Mouse (Mus musculus): ENCODE measurements around the gene Cadm4. TPM values are rescaled to one million over a fixed set of nuclear protein-coding genes. Genes with fewer than 3 reads are reported as not detected.
"Not testable (repeated sequence)": the region's sequence is repeated elsewhere in the genome, so short reads cannot be mapped to it uniquely, and the experiment has no call there.

Gene Cadm4
- polyA plus RNA-seq, 1 experiment from 2014 or later, result 71.3 TPM

- H3K27me3 ChIP-seq; H3K36me3 ChIP-seq; H3K9me3 ChIP-seq; ATAC-seq (ENCODE audit: low read depth): not testable (repeated sequence)
- peak overlapping the region; percentile 86; the same call in 1 of the 2 replicates for H3K27ac ChIP-seq (replicated peaks)
- peaks cover 77% of the 10 kb centered on the region for H3K4me1 ChIP-seq (replicated peaks)
- peak overlapping the region; percentile 96 for H3K9ac ChIP-seq
- H3K4me3 ChIP-seq, result peak overlapping the region; percentile 76
- WGBS, result 49% methylated on average over 6 of the region's 6 CpGs
- H3K4me2 ChIP-seq, result peak overlapping the region; percentile 86
Measured at GRCm38 (mm10) chr7:24483291-24483690, 1.5 kb downstream of the Cadm4 start.

DNA sequence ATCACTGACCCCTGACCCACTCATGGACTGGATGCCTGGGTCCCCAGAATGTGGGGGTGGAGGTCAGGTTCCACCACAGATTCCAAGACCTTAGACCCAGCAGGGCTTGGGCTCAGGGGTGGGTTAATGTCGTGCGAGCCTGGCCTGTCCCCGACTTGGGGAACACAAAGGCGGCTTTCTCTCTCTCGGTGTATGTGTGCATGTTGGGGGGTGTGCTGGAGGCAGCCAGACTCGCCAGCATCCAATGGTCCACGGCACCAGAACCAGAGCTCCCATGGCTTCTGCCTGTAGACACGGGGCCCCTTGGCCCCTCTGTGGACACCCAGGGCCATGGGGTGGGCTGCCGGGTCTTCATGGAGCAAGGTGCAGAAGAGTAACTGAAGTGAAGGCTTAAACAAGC is 3.7 kb downstream of the Cadm4 start:
- H3K36me3 ChIP-seq, result 0 out of 2 replicates have a peak, but pooled peaks cover 11% of the 10 kb centered on the region
- H3K27ac ChIP-seq (replicated peaks), result peak overlapping the region; percentile 81
- H3K27me3 ChIP-seq, result no peaks in the 10 kb centered on the region
- WGBS, result 77% methylated on average over 9 of the region's 9 CpGs
- H3K9ac ChIP-seq, result peak overlapping the region; percentile 71
- H3K4me2 ChIP-seq, result peak overlapping the region; percentile 86
- peak overlapping the region; percentile 29 for H3K4me3 ChIP-seq
- H3K4me1 ChIP-seq (replicated peaks), result peaks cover 66% of the 10 kb centered on the region
- H3K9me3 ChIP-seq, result no peaks in the 10 kb centered on the region
- no peak for ATAC-seq (ENCODE audit: low read depth)

GRCm38 (mm10) chr7:24486654-24487130 is 4.9 kb downstream of the Cadm4 start:
- Histone ChIP-seq H3K9me3 (no peaks in the 10 kb centered on the region), H3K4me1 (replicated peaks) (peaks cover 58% of the 10 kb centered on the region), H3K4me2 (peak overlapping the region; percentile 86), H3K4me3 (peak overlapping the region; percentile 29), H3K27me3 (no peaks in the 10 kb centered on the region), H3K9ac (peak overlapping the region; percentile 71), H3K27ac (replicated peaks) (peak overlapping the region; percentile 81), H3K36me3 (0 out of 2 replicates have a peak, but pooled peaks cover 16% of the 10 kb centered on the region)
- WGBS, result 33% methylated on average over 9 of the region's 9 CpGs
- ATAC-seq (ENCODE audit: low read depth), result peak; percentile 45

DNA sequence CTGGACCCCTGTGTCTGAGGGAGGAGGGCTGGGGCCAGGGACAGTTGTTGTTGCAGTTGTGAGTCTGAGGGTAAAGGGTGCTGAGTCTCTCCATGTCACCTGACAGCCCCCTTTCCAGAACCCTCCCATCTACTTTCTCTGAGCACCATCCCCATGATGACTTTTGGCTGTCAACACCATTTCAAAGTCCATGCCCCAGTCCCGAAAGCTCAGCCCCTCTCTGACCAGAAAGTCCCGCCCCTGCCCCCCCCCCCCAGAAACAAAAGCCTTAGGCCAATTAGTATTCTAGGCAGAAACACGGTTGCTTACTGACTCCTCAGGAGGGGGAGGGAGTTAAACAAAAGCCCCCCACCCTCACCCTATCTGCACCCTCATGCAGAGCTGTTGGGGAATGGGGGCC is 5.6 kb downstream of the Cadm4 start:
- no peaks in the 10 kb centered on the region for H3K9me3 ChIP-seq
- peak overlapping the region; percentile 86 for H3K4me2 ChIP-seq
- peaks cover 23% of the 10 kb centered on the region for H3K36me3 ChIP-seq
- H3K27ac ChIP-seq (replicated peaks), result peak overlapping the region; percentile 81
- peak; percentile 9; the same call in 1 of the 2 replicates for ATAC-seq (ENCODE audit: low read depth)
- WGBS, result 31% methylated on average over 3 of the region's 3 CpGs
- H3K9ac ChIP-seq, result peak overlapping the region; percentile 71
- peaks cover 58% of the 10 kb centered on the region for H3K4me1 ChIP-seq (replicated peaks)
- peak overlapping the region; percentile 29; the same call in 1 of the 2 replicates for H3K4me3 ChIP-seq
- H3K27me3 ChIP-seq, result no peaks in the 10 kb centered on the region

DNA sequence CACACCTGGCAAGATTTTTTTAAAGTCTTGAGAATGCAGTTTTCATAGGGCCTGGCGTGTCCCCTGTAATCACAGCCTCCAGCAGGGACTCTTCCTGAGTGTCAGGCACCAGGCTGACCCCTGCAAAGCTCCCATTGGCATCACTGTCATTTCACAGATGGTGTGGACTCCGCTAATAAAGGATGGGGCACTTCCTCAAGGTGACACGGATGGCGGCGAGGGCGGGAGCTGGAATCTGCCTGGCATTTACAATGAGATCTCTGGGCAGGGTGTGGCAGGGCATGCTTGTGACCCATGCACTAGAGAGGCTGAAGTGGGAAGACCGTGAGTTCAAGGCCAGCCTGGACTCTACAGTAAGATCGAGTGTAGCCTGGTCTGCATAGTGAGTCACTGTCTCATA is 6.5 kb downstream of the Cadm4 start:
- Histone ChIP-seq H3K9ac (no peak overlapping the region), H3K27ac (replicated peaks) (no peak overlapping the region), H3K9me3 (no peaks in the 10 kb centered on the region), H3K36me3 (peaks cover 25% of the 10 kb centered on the region), H3K4me1 (replicated peaks) (peaks cover 51% of the 10 kb centered on the region), H3K27me3 (no peaks in the 10 kb centered on the region), H3K4me2 (no peak overlapping the region), H3K4me3 (no peak overlapping the region)
- 86% methylated on average over 8 of the region's 8 CpGs for WGBS
- ATAC-seq (ENCODE audit: low read depth), result no peak

- Histone ChIP-seq H3K4me2 (peak overlapping the region; percentile 35), H3K9ac (0 out of 2 replicates have a peak overlapping the region, but pooled peaks have one; percentile 19), H3K27me3 (peaks cover 10% of the 10 kb centered on the region; the same call in 1 of the 2 replicates), H3K27ac (replicated peaks) (no peak overlapping the region), H3K9me3 (no peaks in the 10 kb centered on the region), H3K36me3 (peaks cover 58% of the 10 kb centered on the region), H3K4me1 (replicated peaks) (peaks cover 26% of the 10 kb centered on the region), H3K4me3 (0 out of 2 replicates have a peak overlapping the region, but pooled peaks have one; percentile 9)
- WGBS, result 20% methylated on average over 43 of the region's 43 CpGs
- ATAC-seq (ENCODE audit: low read depth), result no peak
Measured at GRCm38 (mm10) chr7:24499856-24500577, 18.2 kb downstream of the Cadm4 start.

DNA sequence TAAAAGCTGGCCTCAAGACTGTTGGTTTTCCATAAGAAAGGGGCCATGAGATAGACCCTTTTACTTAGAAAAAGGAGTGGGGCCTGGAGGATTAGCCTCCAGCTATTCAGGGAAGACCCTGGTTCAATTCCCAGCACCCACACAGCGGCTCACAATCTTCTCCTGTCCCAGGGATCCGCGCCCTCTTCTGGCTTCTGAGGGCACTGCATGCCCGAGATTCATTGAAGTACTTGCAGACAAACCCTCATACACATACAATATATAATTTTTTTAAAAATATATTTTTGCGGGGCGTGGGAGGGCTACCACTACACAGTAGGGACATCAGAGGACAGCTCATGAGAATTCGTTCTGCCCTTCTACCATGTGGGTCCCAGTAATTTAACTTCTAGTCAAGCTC is 19.1 kb downstream of the Cadm4 start:
- Histone ChIP-seq H3K4me3 (no peak overlapping the region), H3K27ac (replicated peaks) (no peak overlapping the region), H3K9ac (no peak overlapping the region), H3K9me3 (no peaks in the 10 kb centered on the region), H3K4me1 (replicated peaks) (peaks cover 35% of the 10 kb centered on the region), H3K36me3 (peaks cover 57% of the 10 kb centered on the region), H3K4me2 (no peak overlapping the region), H3K27me3 (peaks cover 10% of the 10 kb centered on the region; the same call in 1 of the 2 replicates)
- no peak for ATAC-seq (ENCODE audit: low read depth)
- WGBS, result 35% methylated on average over 7 of the region's 7 CpGs

DNA sequence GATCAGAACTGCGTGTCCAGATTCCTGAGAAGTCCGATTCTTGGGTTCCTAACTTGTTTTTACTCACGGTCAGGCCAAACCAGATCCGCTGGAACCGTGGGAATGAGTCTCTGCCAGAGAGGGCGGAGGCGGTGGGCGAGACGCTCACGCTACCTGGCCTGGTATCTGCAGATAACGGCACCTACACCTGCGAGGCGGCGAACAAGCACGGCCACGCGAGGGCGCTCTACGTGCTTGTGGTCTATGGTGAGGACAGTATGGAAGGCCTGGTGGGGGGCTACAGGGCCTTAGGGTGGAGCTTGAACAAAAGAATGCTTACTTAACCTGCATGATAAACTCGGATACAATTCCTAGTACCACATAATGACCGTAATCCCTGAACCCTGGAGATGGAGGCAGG is 19.7 kb downstream of the Cadm4 start:
- H3K9ac ChIP-seq, result no peak overlapping the region
- H3K4me3 ChIP-seq, result no peak overlapping the region
- WGBS, result 59% methylated on average over 21 of the region's 21 CpGs
- no peaks in the 10 kb centered on the region for H3K9me3 ChIP-seq
- H3K4me1 ChIP-seq (replicated peaks), result peaks cover 40% of the 10 kb centered on the region
- H3K4me2 ChIP-seq, result no peak overlapping the region
- H3K36me3 ChIP-seq, result peaks cover 57% of the 10 kb centered on the region
- ATAC-seq (ENCODE audit: low read depth), result no peak
- H3K27ac ChIP-seq (replicated peaks), result no peak overlapping the region
- H3K27me3 ChIP-seq, result peaks cover 10% of the 10 kb centered on the region; the same call in 1 of the 2 replicates

DNA sequence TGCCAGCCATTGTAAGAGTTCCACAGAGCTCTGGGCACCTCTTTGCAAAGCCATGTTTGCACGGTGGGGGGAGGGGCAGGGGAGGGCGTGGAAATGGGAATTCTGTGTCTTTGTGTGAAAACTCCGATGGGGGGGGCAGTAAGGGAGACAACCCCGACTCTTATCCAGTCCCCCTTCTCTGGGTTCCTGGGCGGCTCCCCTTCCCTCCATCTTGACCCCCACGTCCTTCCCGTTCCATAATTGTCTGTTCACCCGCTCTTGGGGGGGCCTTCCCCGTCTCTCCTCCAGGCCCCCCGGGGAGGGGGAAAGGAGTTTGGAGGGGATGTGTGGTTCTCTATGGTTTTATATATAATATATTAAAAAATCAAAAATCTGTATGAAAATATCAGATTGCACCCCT is 22.2 kb downstream of the Cadm4 start:
- Histone ChIP-seq H3K36me3 (peaks cover 47% of the 10 kb centered on the region), H3K9me3 (no peaks in the 10 kb centered on the region), H3K4me3 (no peak overlapping the region), H3K9ac (peak overlapping the region; percentile 54), H3K4me2 (no peak overlapping the region), H3K27me3 (0 out of 2 replicates have a peak, but pooled peaks cover 1% of the 10 kb centered on the region), H3K4me1 (replicated peaks) (peaks cover 51% of the 10 kb centered on the region), H3K27ac (replicated peaks) (0 out of 2 replicates have a peak overlapping the region, but pooled peaks have one; percentile 7)
- ATAC-seq (ENCODE audit: low read depth), result no peak
- WGBS, result 21% methylated on average over 10 of the region's 10 CpGs

GRCm38 (mm10) chr7:24504868-24505267 is 23.0 kb downstream of the Cadm4 start:
- ATAC-seq (ENCODE audit: low read depth), result no peak
- H3K4me1 ChIP-seq (replicated peaks), result peaks cover 56% of the 10 kb centered on the region
- no peaks in the 10 kb centered on the region for H3K9me3 ChIP-seq
- peaks cover 38% of the 10 kb centered on the region for H3K36me3 ChIP-seq
- no peaks in the 10 kb centered on the region for H3K27me3 ChIP-seq
- H3K4me2 ChIP-seq, result peak overlapping the region; percentile 81
- peak overlapping the region; percentile 100 for H3K27ac ChIP-seq (replicated peaks)
- H3K9ac ChIP-seq, result 0 out of 2 replicates have a peak overlapping the region, but pooled peaks have one; percentile 96
- 17% methylated on average over 4 of the region's 4 CpGs for WGBS
- no peak overlapping the region for H3K4me3 ChIP-seq

DNA sequence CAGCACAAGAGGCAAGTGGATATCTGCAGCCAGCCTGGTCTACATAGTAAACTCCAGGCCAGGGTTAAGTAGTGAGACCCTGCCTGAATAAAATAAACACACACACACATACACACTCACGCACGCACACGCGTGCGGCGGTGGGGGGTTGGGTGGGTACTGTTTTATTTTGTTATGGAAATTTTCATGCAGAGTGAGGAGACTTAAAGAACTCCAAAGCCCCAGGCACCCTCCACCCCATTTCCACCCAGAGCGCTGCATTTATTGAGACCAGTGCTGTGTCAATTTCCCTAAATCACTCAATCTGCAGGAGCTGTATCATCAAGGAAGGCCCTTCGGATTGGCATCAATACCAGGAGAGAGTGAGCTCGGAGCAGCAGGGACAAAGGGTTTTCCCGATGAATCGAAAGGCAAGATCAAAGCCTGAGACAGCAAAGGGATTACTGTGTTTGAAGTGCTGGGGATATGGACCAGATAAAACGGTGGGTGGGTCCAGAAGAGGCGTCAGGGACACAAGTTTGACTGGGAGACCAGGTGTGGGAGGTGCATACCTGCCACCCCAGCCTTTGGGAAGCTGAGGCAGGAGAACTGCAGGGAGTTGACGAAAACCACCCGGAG is 23.7 kb downstream of the Cadm4 start:
- ATAC-seq (ENCODE audit: low read depth), result no peak
- Histone ChIP-seq H3K9ac (peak overlapping the region; percentile 96), H3K36me3 (peaks cover 34% of the 10 kb centered on the region), H3K4me3 (peak overlapping the region; percentile 67), H3K27me3 (no peaks in the 10 kb centered on the region), H3K4me2 (peak overlapping the region; percentile 81), H3K27ac (replicated peaks) (peak overlapping the region; percentile 100), H3K9me3 (no peaks in the 10 kb centered on the region), H3K4me1 (replicated peaks) (peaks cover 59% of the 10 kb centered on the region)
- 10% methylated on average over 15 of the region's 15 CpGs for WGBS

- ATAC-seq (ENCODE audit: low read depth), result no peak
- Histone ChIP-seq H3K4me3 (peak overlapping the region; percentile 67), H3K9me3 (no peaks in the 10 kb centered on the region), H3K27ac (replicated peaks) (peak overlapping the region; percentile 100), H3K9ac (peak overlapping the region; percentile 96), H3K36me3 (peaks cover 34% of the 10 kb centered on the region), H3K27me3 (no peaks in the 10 kb centered on the region), H3K4me1 (replicated peaks) (peaks cover 64% of the 10 kb centered on the region), H3K4me2 (peak overlapping the region; percentile 81)
- WGBS, result 1% methylated on average over 3 of the region's 3 CpGs
Measured at GRCm38 (mm10) chr7:24506065-24506459, 24.2 kb downstream of the Cadm4 start.

All from neural tube, embryonic 13.5 days (tissue).